Mouse (Mus musculus) brain, embryonic 14.5 days (tissue): ENCODE results near the gene Nat8f7.
"Not testable (repeated sequence)": the region's sequence is repeated elsewhere in the genome, so short reads cannot be mapped to it uniquely, and the experiment has no call there.

Experiments used
- CTCF ChIP-seq: fragments of 200-500 bp; IDR thresholded peaks from 2 replicates; pipeline ENCODE4 v1.5.1; 2012; ENCODE audit warnings: inconsistent platforms, mild to moderate bottlenecking, moderate library complexity, borderline replicate concordance; ENCODE audit not compliant: insufficient read depth, insufficient read length; ENCODE audit errors: extremely low read depth
- POLR2A ChIP-seq: fragments of 200-500 bp; IDR thresholded peaks from 2 replicates; pipeline ENCODE4 v1.6.1; 2012; ENCODE audit warnings: mild to moderate bottlenecking, inconsistent platforms, borderline replicate concordance; ENCODE audit not compliant: poor library complexity, insufficient read depth, insufficient read length, severe bottlenecking; ENCODE audit errors: extremely low read depth

- TF ChIP-seq CTCF, POLR2A: not testable (repeated sequence)
These were observed 3.4 kb downstream of the Nat8f7 start for GRCm38 (mm10) chr6:85709607-85710006.
